Mouse (Mus musculus) kidney, embryonic 14.5 days (tissue): ENCODE measurements around the gene Diras1. TPM values are rescaled to one million over a fixed set of nuclear protein-coding genes. Genes with fewer than 3 reads are reported as not detected.

ENCODE experiments used
- ATAC-seq: fragments of 200-750 bp; cut with Nextera tagmentation; 2 replicates; pipeline ENCODE4 v1.8.0; 2017; ENCODE audit warnings: moderate number of reproducible peaks, mild to moderate bottlenecking, moderate TSS enrichment, moderate library complexity; ENCODE audit not compliant: low FRiP score, low TSS enrichment
- H3K27ac ChIP-seq: fragments of 300-500 bp; sonication (generic); 2 replicates; pipeline ENCODE4 v1.5.1; 2014; ENCODE audit warnings: low read depth, mild to moderate bottlenecking, low read length, moderate library complexity, mixed read lengths
- H3K27me3 ChIP-seq: fragments of 300-500 bp; sonication (generic); 2 replicates; pipeline ENCODE4 v1.6.1; 2014; ENCODE audit warnings: mild to moderate bottlenecking, low read length; ENCODE audit not compliant: control insufficient read depth, insufficient read depth
- H3K36me3 ChIP-seq: fragments of 300-500 bp; sonication (generic); 2 replicates; pipeline ENCODE4 v1.6.1; 2014; ENCODE audit warnings: low read length, mixed read lengths; ENCODE audit not compliant: control insufficient read depth, insufficient read depth
- H3K4me1 ChIP-seq: fragments of 300-500 bp; sonication (generic); 2 replicates; pipeline ENCODE4 v1.6.1; 2014; ENCODE audit warnings: low read length, mixed read lengths; ENCODE audit not compliant: control insufficient read depth, insufficient read depth
- H3K4me2 ChIP-seq: fragments of 300-500 bp; sonication (generic); replicated peaks from 2 replicates; pipeline ENCODE4 v1.6.1; 2014; ENCODE audit warnings: low read depth, mild to moderate bottlenecking, low read length
- H3K4me3 ChIP-seq: fragments of 300-500 bp; sonication (generic); 2 replicates; pipeline ENCODE4 v1.5.1; 2014; ENCODE audit warnings: mild to moderate bottlenecking, low read length
- H3K9ac ChIP-seq: fragments of 300-500 bp; sonication (generic); 2 replicates; pipeline ENCODE4 v1.6.1; 2014; ENCODE audit warnings: low read depth, mild to moderate bottlenecking, low read length, moderate library complexity
- H3K9me3 ChIP-seq: fragments of 300-500 bp; sonication (generic); 2 replicates; pipeline ENCODE4 v1.6.1; 2016; ENCODE audit warnings: low read length; ENCODE audit not compliant: control insufficient read depth
- WGBS: fragments of 180-500 bp; shearing (Covaris S2); extraction: QIAGEN DNeasy Blood & Tissue Kit; methylation state at CpG from one replicate; pipeline ENCODE4 v1.1.7; 2014; 5-methylcytosine and 5-hydroxymethylcytosine counted together
- polyA plus RNA-seq: library from polyadenylated mRNA; unstranded; fragments of >200 nt; fragmentation: Nextera tagmentation; extraction: Ambion mirVana; gene quantifications from 2 replicates; pipeline ENCODE4 v1.2.1, GENCODE M21; 2014

Gene Diras1
- polyA plus RNA-seq, 1 experiment from 2014 or later = 0.37 TPM

- WGBS = 71% methylated on average over 11 of the region's 11 CpGs
- peaks cover 18% of the 10 kb centered on the region for H3K4me1 ChIP-seq
- H3K27ac ChIP-seq = no peak overlapping the region
- no peaks in the 10 kb centered on the region for H3K27me3 ChIP-seq
- H3K4me3 ChIP-seq = no peak overlapping the region
- no peak overlapping the region for H3K4me2 ChIP-seq
- no peaks in the 10 kb centered on the region; the same call in 1 of the 2 replicates for H3K9me3 ChIP-seq
- no peaks in the 10 kb centered on the region for H3K36me3 ChIP-seq
- ATAC-seq = peak; percentile 49
- H3K9ac ChIP-seq = no peak overlapping the region
These were observed 50.0 kb downstream of the Diras1 start for GRCm38 (mm10) chr10:80975478-80975877.

- H3K4me3 ChIP-seq = no peak overlapping the region
- H3K9ac ChIP-seq = no peak overlapping the region
- ATAC-seq = no peak
- H3K36me3 ChIP-seq = no peaks in the 10 kb centered on the region
- H3K4me1 ChIP-seq = peaks cover 18% of the 10 kb centered on the region
- H3K9me3 ChIP-seq = no peaks in the 10 kb centered on the region; the same call in 1 of the 2 replicates
- H3K4me2 ChIP-seq = no peak overlapping the region
- 63% methylated on average over 1 of the region's 1 CpGs for WGBS
- H3K27ac ChIP-seq = no peak overlapping the region
- no peaks in the 10 kb centered on the region for H3K27me3 ChIP-seq
These were observed 51.7 kb downstream of the Diras1 start for GRCm38 (mm10) chr10:80973722-80974121.

DNA sequence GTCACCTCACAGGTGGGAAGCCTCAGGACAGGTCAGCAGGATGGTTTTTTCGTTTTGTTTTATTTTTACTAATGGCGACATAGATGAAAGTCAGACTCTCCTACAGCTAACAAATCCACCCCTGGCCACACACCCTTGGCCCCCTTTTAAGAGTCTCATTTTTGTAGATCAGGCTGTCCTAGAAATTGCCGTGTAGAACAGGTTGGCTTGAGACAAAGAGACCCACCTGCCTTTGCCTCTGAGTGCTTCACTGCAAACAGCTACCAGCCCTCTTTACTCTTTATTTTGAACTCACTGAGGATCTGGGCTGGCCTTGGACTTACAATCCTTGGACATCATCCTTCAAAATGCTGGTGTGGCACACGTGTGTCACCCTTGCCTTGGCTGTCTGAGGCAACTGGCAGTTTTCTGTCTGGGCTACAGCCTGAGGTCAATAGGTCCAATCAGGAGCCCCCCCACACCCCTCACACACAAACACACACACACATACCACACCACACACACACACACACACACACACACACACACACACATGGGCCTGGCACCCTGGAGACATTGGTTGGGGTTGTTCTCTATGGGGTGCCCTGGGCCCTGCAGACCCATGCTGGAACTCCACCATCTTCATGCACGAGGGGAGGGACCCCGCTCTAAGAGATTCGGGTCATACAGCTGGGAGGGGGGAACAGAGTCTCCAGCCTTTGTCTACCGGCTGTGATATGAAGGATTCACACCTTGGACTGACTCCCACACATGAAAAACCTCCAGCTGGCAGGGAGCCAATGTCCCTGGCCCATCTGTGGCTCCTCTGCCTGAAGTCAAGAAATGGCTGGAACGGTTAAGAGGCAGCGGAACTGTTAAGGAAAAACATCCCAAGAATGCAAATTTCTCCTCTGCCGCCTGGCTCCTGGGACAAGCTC, 53.1 kb downstream of the Diras1 start:
- peak; percentile 41; the same call in 1 of the 2 replicates for ATAC-seq
- 41% methylated on average over 11 of the region's 11 CpGs for WGBS
- no peaks in the 10 kb centered on the region for H3K27me3 ChIP-seq
- no peaks in the 10 kb centered on the region for H3K36me3 ChIP-seq
- no peak overlapping the region for H3K4me3 ChIP-seq
- H3K9ac ChIP-seq = no peak overlapping the region
- no peaks in the 10 kb centered on the region; the same call in 1 of the 2 replicates for H3K9me3 ChIP-seq
- H3K4me2 ChIP-seq = no peak overlapping the region
- no peak overlapping the region for H3K27ac ChIP-seq
- peaks cover 18% of the 10 kb centered on the region for H3K4me1 ChIP-seq

DNA sequence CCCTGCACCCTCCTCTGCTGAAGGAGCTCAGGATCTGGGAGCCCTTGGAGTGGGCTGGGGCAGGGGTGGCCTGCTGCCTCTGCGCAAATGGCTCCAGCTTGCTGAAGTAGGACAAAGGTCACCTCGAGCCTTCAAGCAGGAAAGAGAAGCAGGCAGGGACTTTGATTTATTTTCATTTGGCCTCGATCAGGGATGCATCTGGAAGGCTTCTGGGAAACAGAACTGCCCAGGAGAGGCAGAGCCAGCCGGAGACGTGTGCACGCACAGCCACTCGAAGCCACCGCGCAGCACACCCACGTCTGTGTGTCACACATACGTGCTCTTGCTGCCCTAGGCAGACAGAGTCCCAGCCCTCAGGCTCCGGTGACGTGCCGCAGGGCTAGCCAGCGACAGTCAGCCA, 53.9 kb downstream of the Diras1 start:
- Histone ChIP-seq H3K36me3 (no peaks in the 10 kb centered on the region), H3K9ac (peak overlapping the region; percentile 23; the same call in 1 of the 2 replicates), H3K4me1 (peaks cover 18% of the 10 kb centered on the region), H3K4me3 (no peak overlapping the region), H3K9me3 (no peaks in the 10 kb centered on the region; the same call in 1 of the 2 replicates), H3K4me2 (no peak overlapping the region), H3K27me3 (no peaks in the 10 kb centered on the region), H3K27ac (no peak overlapping the region)
- ATAC-seq = no peak
- WGBS = 55% methylated on average over 15 of the region's 15 CpGs

GRCm38 (mm10) chr10:80970159-80970558, 55.3 kb downstream of the Diras1 start:
- Histone ChIP-seq H3K36me3 (no peaks in the 10 kb centered on the region), H3K4me1 (peaks cover 18% of the 10 kb centered on the region), H3K4me2 (no peak overlapping the region), H3K27ac (no peak overlapping the region), H3K9me3 (no peaks in the 10 kb centered on the region; the same call in 1 of the 2 replicates), H3K4me3 (no peak overlapping the region), H3K27me3 (no peaks in the 10 kb centered on the region), H3K9ac (no peak overlapping the region)
- ATAC-seq = no peak
- WGBS = 85% methylated on average over 8 of the region's 8 CpGs

Other genes with a start within 250 kb of the Diras1 start
- 101 and 102 TPM in 2 replicates for gene Sf3a2, start 227.5 kb downstream of the Diras1 start, polyA plus RNA-seq
- 121 and 126 TPM in 2 replicates for gene Plekhj1, start 227.0 kb downstream of the Diras1 start, polyA plus RNA-seq
- not detected in 2 replicates for gene Amh, start 220.4 kb downstream of the Diras1 start, polyA plus RNA-seq
- 4.4 and 5.2 TPM in 2 replicates for gene Jsrp1, start 212.2 kb downstream of the Diras1 start, polyA plus RNA-seq
- 1,867 and 1,944 TPM in 2 replicates for gene Oaz1, start 199.0 kb downstream of the Diras1 start, polyA plus RNA-seq
- gene Lingo3, start 181.6 kb downstream of the Diras1 start, polyA plus RNA-seq = 0.17 and 0.97 TPM in 2 replicates
- gene Lsm7, start 170.5 kb downstream of the Diras1 start, polyA plus RNA-seq = 365 and 431 TPM in 2 replicates
- gene Sppl2b, start 170.4 kb downstream of the Diras1 start, polyA plus RNA-seq = 27.2 and 35.1 TPM in 2 replicates
- 0.08 and 0.10 TPM in 2 replicates for gene Tmprss9, start 153.8 kb downstream of the Diras1 start, polyA plus RNA-seq
- gene Timm13, start 124.7 kb downstream of the Diras1 start, polyA plus RNA-seq = 391 and 501 TPM in 2 replicates
- 16.0 and 17.1 TPM in 2 replicates for gene Lmnb2, start 107.4 kb downstream of the Diras1 start, polyA plus RNA-seq
- 16.1 and 16.3 TPM in 2 replicates for gene Gadd45b, start 95.6 kb downstream of the Diras1 start, polyA plus RNA-seq
- gene Gng7, start 10.7 kb downstream of the Diras1 start, polyA plus RNA-seq = 2.2 and 4.8 TPM in 2 replicates
- 6.4 and 9.1 TPM in 2 replicates for gene Slc39a3, start 11.8 kb upstream of the Diras1 start, polyA plus RNA-seq
- gene Sgta, start 34.5 kb upstream of the Diras1 start, polyA plus RNA-seq = 140 and 196 TPM in 2 replicates
- 50.6 and 58.9 TPM in 2 replicates for gene Thop1, start 44.4 kb upstream of the Diras1 start, polyA plus RNA-seq
- gene Creb3l3, start 73.2 kb upstream of the Diras1 start, polyA plus RNA-seq = 0.11 and 0.24 TPM in 2 replicates
- gene Map2k2, start 80.3 kb upstream of the Diras1 start, polyA plus RNA-seq = 187 and 208 TPM in 2 replicates
- gene Zbtb7a, start 109.6 kb upstream of the Diras1 start, polyA plus RNA-seq = 16.1 and 18.1 TPM in 2 replicates
- gene Pias4, start 142.3 kb upstream of the Diras1 start, polyA plus RNA-seq = 45.3 and 48.4 TPM in 2 replicates
- gene Eef2, start 151.0 kb upstream of the Diras1 start, polyA plus RNA-seq = 465 and 473 TPM in 2 replicates
- gene Dapk3, start 157.3 kb upstream of the Diras1 start, polyA plus RNA-seq = 45.7 and 58.0 TPM in 2 replicates
- not detected in 2 replicates for gene 4930442H23Rik, start 158.2 kb upstream of the Diras1 start, polyA plus RNA-seq
- not detected in 2 replicates for gene Nmrk2, start 176.4 kb upstream of the Diras1 start, polyA plus RNA-seq
- 0.19 and 0.23 TPM in 2 replicates for gene Atcay, start 205.2 kb upstream of the Diras1 start, polyA plus RNA-seq
- gene Zfr2, start 207.5 kb upstream of the Diras1 start, polyA plus RNA-seq = 4.5 and 4.7 TPM in 2 replicates
- gene Matk, start 227.3 kb upstream of the Diras1 start, polyA plus RNA-seq = 5.4 and 7.0 TPM in 2 replicates
- 240 and 276 TPM in 2 replicates for gene Mrpl54, start 241.3 kb upstream of the Diras1 start, polyA plus RNA-seq
- 51.4 and 52.7 TPM in 2 replicates for gene Apba3, start 241.3 kb upstream of the Diras1 start, polyA plus RNA-seq